Mouse (Mus musculus) spleen, adult 2 months (tissue): Measurements from ENCODE around the gene Leprot. TPM values are rescaled to one million over a fixed set of nuclear protein-coding genes. Genes with fewer than 3 reads are reported as not detected.

Experiments used
- DNase-seq, 2 experiments: peaks; one replicate each; pipeline versions ENCODE4 v3.0.0 to v3.0.0-alpha.2; 2012 to 2021; ENCODE audit warnings: low spot score in 2 of 2, low read depth in 1 of 2
- H3K27ac ChIP-seq: fragments of 200-500 bp; 2 replicates; pipeline ENCODE4 v1.5.1; 2012; ENCODE audit warnings: low read length, inconsistent platforms; ENCODE audit not compliant: insufficient read depth
- H3K27me3 ChIP-seq: fragments of 200-500 bp; 2 replicates; pipeline ENCODE4 v1.6.1; 2012; ENCODE audit warnings: mild to moderate bottlenecking, moderate library complexity, low read length, inconsistent platforms; ENCODE audit not compliant: control insufficient read depth, insufficient read depth
- H3K36me3 ChIP-seq: fragments of 200-500 bp; 2 replicates; pipeline ENCODE4 v1.6.1; 2012; ENCODE audit warnings: mild to moderate bottlenecking, low read length, inconsistent platforms; ENCODE audit not compliant: control insufficient read depth, insufficient read depth
- H3K4me1 ChIP-seq: fragments of 200-500 bp; 2 replicates; pipeline ENCODE4 v1.6.1; 2011; ENCODE audit warnings: inconsistent platforms; ENCODE audit not compliant: control insufficient read depth, insufficient read depth, insufficient read length
- H3K4me3 ChIP-seq: fragments of 200-500 bp; 2 replicates; pipeline ENCODE4 v1.5.1; 2011; ENCODE audit warnings: mild to moderate bottlenecking, inconsistent platforms; ENCODE audit not compliant: insufficient read depth, insufficient read length; ENCODE audit errors: extremely low read depth
- CTCF ChIP-seq: fragments of 200-500 bp; IDR thresholded peaks from 2 replicates; pipeline ENCODE4 v1.5.1; 2011; ENCODE audit warnings: mild to moderate bottlenecking, inconsistent platforms; ENCODE audit not compliant: insufficient read depth, insufficient read length, insufficient replicate concordance; ENCODE audit errors: extremely low read depth
- POLR2A ChIP-seq: fragments of 200-500 bp; IDR thresholded peaks from 2 replicates; pipeline ENCODE4 v1.6.1; 2011; ENCODE audit warnings: low read depth, low read length, inconsistent platforms
- WGBS: fragments of 180-500 bp; shearing (Covaris S2); methylation state at CpG from one replicate; pipeline ENCODE4 v1.1.7; 2018; 5-methylcytosine and 5-hydroxymethylcytosine counted together
- polyA plus RNA-seq: library from polyadenylated mRNA; depleted of rRNA; stranded (reverse); fragments of >200 nt; gene quantifications from 2 replicates; pipeline ENCODE4 v1.2.3, GENCODE M21; 2012

Leprot gene
- polyA plus RNA-seq, 1 experiment = 41.7 TPM

DNA sequence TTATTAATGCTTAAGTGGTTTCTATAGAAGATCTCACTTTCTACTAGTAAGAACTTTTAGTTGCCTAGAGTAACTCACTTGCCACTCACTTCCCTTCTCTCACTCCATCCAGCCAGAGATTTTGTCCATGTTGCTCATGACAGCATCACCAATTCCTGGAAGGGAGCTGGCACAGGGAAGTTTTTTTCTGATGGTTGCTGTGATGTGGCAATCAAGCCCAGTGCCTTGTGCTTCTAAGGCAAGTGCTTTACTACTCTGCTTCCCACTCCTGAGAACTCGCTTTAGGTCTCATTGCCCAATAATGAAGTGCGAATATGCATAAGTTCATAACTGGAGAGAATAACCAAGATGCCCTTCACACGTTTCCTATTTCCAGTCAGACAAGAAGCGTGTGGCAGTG lies 35.1 kb downstream of the Leprot start:
- WGBS = 86% methylated on average over 4 of the region's 4 CpGs
- Histone ChIP-seq H3K36me3 (no peaks in the 10 kb centered on the region), H3K4me1 (no peaks in the 10 kb centered on the region), H3K27ac (no peak overlapping the region), H3K27me3 (no peaks in the 10 kb centered on the region), H3K4me3 (no peak overlapping the region)
- DNase-seq = no peak
- no peak for TF ChIP-seq POLR2A
- no peak for TF ChIP-seq CTCF

DNA sequence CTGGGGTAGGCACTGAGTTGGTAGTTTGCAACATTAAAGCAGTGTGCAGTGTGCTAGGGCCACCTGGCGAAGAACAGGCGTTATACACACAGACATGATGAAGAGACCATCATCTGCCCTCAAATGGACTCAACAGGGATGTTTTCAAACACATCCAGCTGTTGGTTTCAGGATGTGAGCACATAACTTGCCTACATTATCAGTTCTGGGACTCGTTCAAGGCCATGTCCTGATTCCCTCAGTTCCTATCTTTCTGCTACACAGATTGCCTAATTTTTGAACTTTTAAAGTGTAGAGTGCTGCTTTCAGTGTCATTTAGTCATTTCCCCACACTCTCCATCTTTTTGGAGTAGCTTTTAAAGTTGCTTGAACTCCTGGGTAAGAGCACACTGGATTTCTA lies 35.6 kb downstream of the Leprot start:
- 83% methylated on average over 3 of the region's 3 CpGs for WGBS
- Histone ChIP-seq H3K4me3 (no peak overlapping the region), H3K36me3 (no peaks in the 10 kb centered on the region), H3K27me3 (no peaks in the 10 kb centered on the region), H3K27ac (no peak overlapping the region), H3K4me1 (no peaks in the 10 kb centered on the region)
- TF ChIP-seq CTCF (no peak), POLR2A (no peak)
- no peak for DNase-seq

DNA sequence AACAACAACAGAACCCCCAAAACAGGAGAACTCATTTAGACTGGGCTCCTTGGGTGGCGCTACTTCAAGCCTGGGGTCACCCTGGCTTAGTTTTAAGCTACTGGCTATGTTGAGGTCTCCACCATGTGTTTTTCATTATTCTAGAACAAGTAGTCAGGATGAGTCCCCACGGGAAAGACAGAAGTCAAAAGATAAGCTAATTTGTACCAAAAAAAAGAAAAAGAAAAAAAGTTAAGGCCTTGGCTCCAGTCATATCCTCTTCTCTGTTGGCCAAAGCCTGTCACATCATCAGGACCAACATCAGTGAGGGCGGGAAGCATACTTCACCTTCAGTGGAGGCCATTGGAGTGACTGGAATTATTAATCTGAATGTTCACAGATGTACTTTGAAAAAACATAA lies 37.3 kb downstream of the Leprot start:
- DNase-seq = no peak
- H3K4me1 ChIP-seq = no peaks in the 10 kb centered on the region
- 85% methylated on average over 3 of the region's 3 CpGs for WGBS
- no peaks in the 10 kb centered on the region for H3K36me3 ChIP-seq
- H3K27me3 ChIP-seq = no peaks in the 10 kb centered on the region
- H3K4me3 ChIP-seq = no peak overlapping the region
- TF ChIP-seq POLR2A = no peak
- H3K27ac ChIP-seq = no peak overlapping the region

DNA sequence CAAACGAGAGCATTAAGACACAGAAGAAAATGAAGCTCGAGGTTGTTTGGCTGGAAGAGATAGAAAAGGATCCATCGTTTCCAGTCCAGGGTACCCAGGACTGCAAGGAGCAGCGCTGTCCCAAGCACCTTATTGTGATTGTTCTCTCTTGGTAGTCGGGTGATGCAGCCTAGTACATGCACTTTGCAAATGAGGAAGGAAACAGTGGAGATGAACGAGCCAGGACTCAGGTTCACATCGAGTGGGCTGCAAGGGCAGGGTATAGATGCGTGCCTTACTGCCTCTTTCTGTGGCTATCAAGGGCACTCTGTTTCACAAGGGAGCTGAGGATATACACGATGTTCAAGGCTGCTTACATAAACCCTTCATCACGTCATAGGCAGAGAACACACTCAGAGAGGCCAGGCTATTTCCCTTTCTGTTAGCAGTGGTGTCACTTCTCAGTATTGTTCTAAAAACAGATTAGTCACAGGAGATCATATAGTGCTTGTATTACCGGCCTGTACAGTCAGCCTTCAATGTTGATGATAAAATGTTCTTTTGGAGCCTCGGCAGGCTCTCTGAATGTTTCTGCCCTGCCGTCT lies 38.8 kb downstream of the Leprot start:
- TF ChIP-seq POLR2A (no peak), CTCF (no peak)
- H3K36me3 ChIP-seq = no peaks in the 10 kb centered on the region
- H3K27ac ChIP-seq = no peak overlapping the region
- DNase-seq = no peak
- no peaks in the 10 kb centered on the region for H3K4me1 ChIP-seq
- H3K4me3 ChIP-seq = no peak overlapping the region
- no peaks in the 10 kb centered on the region for H3K27me3 ChIP-seq
- WGBS = 33% methylated on average over 13 of the region's 13 CpGs

- WGBS = 87% methylated on average over 4 of the region's 4 CpGs
- DNase-seq = no peak
- no peaks in the 10 kb centered on the region for H3K4me1 ChIP-seq
These were observed 41.7 kb downstream of the Leprot start for GRCm38 (mm10) chr4:101689241-101689640.

GRCm38 (mm10) chr4:101689645-101690044 lies 42.1 kb downstream of the Leprot start:
- no peak overlapping the region for H3K4me3 ChIP-seq
- 77% methylated on average over 5 of the region's 5 CpGs for WGBS
- no peak for DNase-seq
- H3K4me1 ChIP-seq = no peaks in the 10 kb centered on the region
- H3K27ac ChIP-seq = no peak overlapping the region
- no peaks in the 10 kb centered on the region for H3K27me3 ChIP-seq
- TF ChIP-seq CTCF (no peak), POLR2A (no peak)
- no peaks in the 10 kb centered on the region for H3K36me3 ChIP-seq

More at GRCm38 (mm10) chr4:101689241-101689640, 41.7 kb downstream of the Leprot start:
- no peak for TF ChIP-seq POLR2A
- TF ChIP-seq CTCF = no peak
- H3K36me3 ChIP-seq = no peaks in the 10 kb centered on the region
- H3K27me3 ChIP-seq = no peaks in the 10 kb centered on the region
- no peak overlapping the region for H3K27ac ChIP-seq
- H3K4me3 ChIP-seq = no peak overlapping the region

DNA sequence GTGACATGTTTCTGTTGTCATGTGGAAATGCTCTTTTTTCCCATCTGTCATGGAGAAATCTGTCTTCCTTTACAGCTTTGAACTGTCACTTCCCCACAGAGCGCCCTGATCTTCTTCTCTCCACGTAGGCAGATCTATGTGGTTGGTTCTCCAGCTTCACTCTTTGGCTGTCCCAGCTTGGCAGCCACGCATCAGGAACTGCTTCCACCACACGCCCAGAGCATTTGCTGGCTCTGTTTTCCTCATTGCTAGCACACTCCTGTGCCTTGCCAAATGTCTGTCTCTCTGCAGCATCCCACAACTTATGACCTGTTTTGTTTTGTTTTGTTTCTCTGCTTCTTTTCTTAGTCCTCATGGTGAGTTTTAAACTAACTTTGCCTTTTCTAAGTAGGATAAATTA lies 45.4 kb downstream of the Leprot start:
- H3K27ac ChIP-seq = no peak overlapping the region
- no peak overlapping the region for H3K4me3 ChIP-seq
- TF ChIP-seq CTCF = no peak
- TF ChIP-seq POLR2A = no peak
- H3K27me3 ChIP-seq = no peaks in the 10 kb centered on the region
- 72% methylated on average over 4 of the region's 4 CpGs for WGBS
- H3K4me1 ChIP-seq = no peaks in the 10 kb centered on the region
- H3K36me3 ChIP-seq = no peaks in the 10 kb centered on the region
- no peak for DNase-seq

DNA sequence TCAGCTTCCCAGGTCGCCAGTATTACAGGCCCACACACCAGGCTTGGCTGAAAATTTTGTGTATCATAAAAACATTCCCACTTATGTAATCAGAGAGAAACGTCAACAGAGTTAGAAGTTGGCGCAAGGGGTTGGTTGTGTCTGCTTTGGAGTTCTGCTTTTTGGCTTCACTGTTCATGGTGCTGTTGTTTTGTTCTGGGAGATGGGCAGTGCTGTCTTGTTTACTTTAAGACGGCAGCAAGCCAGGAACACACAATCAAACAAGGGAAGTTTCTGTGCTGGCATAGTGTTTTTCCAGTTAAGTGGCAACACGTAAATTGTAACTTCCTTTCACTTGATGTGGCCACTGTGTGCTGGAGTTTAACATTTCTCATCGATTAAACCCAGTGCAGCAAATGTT lies 47.0 kb downstream of the Leprot start:
- Histone ChIP-seq H3K36me3 (no peaks in the 10 kb centered on the region), H3K4me1 (no peaks in the 10 kb centered on the region), H3K27ac (peak overlapping the region; percentile 46; the same call in 1 of the 2 replicates), H3K4me3 (no peak overlapping the region), H3K27me3 (no peaks in the 10 kb centered on the region)
- DNase-seq = no peak
- WGBS = 58% methylated on average over 6 of the region's 6 CpGs
- TF ChIP-seq POLR2A (no peak), CTCF (no peak)
